Mouse (Mus musculus) brain, embryonic 14.5 days (tissue): Measurements from ENCODE around the gene Tnrc18. TPM values are rescaled to one million over a fixed set of nuclear protein-coding genes. Genes with fewer than 3 reads are reported as not detected.

Experiments
- DNase-seq: peaks from one replicate; pipeline ENCODE4 v3.0.0-alpha.2; 2011; ENCODE audit warnings: low read depth
- CTCF ChIP-seq: fragments of 200-500 bp; IDR thresholded peaks from 2 replicates; pipeline ENCODE4 v1.5.1; 2012; ENCODE audit warnings: inconsistent platforms, mild to moderate bottlenecking, moderate library complexity, borderline replicate concordance; ENCODE audit not compliant: insufficient read depth, insufficient read length; ENCODE audit errors: extremely low read depth
- POLR2A ChIP-seq: fragments of 200-500 bp; IDR thresholded peaks from 2 replicates; pipeline ENCODE4 v1.6.1; 2012; ENCODE audit warnings: mild to moderate bottlenecking, inconsistent platforms, borderline replicate concordance; ENCODE audit not compliant: poor library complexity, insufficient read depth, insufficient read length, severe bottlenecking; ENCODE audit errors: extremely low read depth
- polyA plus RNA-seq: library from polyadenylated mRNA; depleted of rRNA; stranded (reverse); fragments of >200 nt; gene quantifications from 2 replicates; pipeline ENCODE4 v1.2.3, GENCODE M21; 2012; rRNA removed

Gene Tnrc18
- polyA plus RNA-seq, 1 experiment: 101 TPM

DNA sequence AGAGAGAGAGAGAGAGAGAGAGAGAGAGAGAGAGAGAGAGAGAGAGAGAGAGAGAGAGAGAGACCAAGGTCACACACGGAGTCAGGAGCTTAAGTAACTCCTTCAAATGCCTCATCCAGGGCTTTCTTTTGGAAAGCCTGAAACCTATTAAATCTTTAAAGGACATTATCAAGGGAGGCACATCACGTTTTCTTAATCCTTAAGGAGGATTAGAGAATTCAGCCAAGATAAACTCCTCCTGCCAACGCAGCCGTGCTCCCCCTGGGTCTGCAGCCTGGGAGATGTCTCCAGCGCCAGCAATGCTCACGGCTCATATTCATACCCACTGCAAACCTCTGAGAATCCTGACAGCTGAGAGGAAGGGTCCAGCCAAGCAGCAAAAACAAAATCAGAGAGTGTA lies 128.6 kb downstream of the Tnrc18 start:
- TF ChIP-seq POLR2A (no peak), CTCF (no peak)
- DNase-seq: peak; percentile 62

DNA sequence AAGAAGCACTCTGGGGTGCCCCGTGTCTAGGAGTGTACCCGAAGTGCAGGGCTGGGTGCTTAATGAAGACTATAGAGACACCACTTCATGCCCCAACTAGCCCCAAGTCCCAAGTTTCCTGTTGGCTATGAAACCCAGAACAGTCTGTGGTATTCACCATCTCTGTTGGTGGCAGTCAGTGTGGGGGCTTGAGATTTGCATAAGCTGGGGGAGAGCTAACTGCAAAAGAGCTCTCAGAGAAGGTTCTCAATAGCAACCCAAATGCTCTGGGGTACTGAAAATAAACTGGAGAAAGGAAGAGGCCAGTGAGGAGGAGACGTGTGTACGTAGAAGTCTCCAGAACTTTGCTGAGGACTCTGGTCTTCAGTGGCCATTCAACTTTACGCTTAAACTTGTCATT lies 134.9 kb downstream of the Tnrc18 start:
- DNase-seq: no peak
- TF ChIP-seq CTCF (no peak), POLR2A (no peak)

DNA sequence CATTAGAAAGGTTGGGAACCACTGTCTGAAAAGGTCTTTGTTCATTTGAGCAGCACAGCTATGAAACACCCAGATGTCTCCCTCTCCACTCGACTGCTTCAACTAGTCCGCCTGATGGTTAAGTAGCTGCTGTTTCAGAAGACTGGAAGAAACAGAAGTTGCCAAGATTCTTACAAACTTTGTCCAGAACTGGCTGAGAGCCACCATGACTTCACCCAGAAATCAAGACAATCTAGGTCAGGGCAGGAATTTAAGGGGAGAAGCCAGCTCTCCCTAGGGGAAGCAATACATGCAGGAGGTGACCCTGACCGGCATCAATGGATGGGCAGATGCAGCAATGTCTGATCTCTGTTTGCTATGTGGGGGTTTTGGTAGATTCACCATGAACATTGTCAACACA lies 135.6 kb downstream of the Tnrc18 start:
- no peak for DNase-seq
- no peak for TF ChIP-seq CTCF
- no peak for TF ChIP-seq POLR2A

DNA sequence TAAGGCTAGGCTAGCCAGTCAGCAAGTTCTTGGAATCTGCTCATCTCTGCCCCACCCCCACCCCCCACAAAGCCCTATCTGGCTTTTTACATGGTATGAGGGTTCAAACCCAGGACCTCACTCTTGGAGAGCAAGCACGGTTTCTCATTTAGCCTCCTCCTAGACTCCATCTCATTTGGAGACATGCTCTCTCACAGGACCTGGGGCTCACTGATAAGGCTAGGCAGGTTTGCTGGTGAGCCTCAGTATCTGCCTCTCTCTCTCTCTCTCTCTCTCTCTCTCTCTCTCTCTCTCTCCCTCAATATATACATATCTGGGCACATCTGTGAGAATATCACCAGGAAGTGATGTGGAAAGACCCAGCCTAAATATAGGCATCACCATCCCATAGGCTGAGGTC lies 138.4 kb downstream of the Tnrc18 start:
- DNase-seq: no peak
- TF ChIP-seq CTCF: no peak
- no peak for TF ChIP-seq POLR2A

DNA sequence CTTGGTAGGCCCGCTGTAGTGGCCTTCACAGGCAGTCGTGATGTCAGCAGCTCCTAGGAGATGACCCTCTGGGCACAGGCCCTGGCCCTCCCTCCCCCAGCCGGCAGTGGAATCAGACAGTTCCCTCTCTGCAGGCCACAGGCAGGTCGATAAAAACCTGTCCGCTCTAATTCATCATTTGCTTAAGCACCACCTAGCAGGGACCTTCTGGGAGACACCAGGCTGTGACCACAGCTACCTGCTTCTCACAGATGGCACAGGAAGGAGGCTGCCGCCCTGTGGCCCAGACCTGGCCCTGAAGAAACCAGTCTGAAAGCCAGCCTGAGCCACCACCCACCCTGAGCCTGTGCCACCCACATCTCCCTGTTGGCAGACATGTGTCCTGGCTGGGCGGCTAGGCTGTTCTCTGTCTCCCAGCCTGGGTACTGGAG lies 139.3 kb downstream of the Tnrc18 start:
- no peak for DNase-seq
- no peak for TF ChIP-seq POLR2A
- no peak for TF ChIP-seq CTCF

Other genes starting within 250 kb of the Tnrc18 start
- gene Mmd2, start 208.9 kb downstream of the Tnrc18 start, polyA plus RNA-seq: 25.5 and 29.0 TPM in 2 replicates
- gene Wipi2, start 190.0 kb downstream of the Tnrc18 start, polyA plus RNA-seq: 51.5 and 51.7 TPM in 2 replicates
- gene Slc29a4, start 125.2 kb downstream of the Tnrc18 start, polyA plus RNA-seq: 109 and 122 TPM in 2 replicates
- gene Fbxl18, start 77.8 kb upstream of the Tnrc18 start, polyA plus RNA-seq: 28.5 and 34.8 TPM in 2 replicates
- 3,867 and 5,124 TPM in 2 replicates for gene Actb, start 89.1 kb upstream of the Tnrc18 start, polyA plus RNA-seq
- 634 and 658 TPM in 2 replicates for gene Fscn1, start 142.7 kb upstream of the Tnrc18 start, polyA plus RNA-seq